In the genomic region with DNA sequence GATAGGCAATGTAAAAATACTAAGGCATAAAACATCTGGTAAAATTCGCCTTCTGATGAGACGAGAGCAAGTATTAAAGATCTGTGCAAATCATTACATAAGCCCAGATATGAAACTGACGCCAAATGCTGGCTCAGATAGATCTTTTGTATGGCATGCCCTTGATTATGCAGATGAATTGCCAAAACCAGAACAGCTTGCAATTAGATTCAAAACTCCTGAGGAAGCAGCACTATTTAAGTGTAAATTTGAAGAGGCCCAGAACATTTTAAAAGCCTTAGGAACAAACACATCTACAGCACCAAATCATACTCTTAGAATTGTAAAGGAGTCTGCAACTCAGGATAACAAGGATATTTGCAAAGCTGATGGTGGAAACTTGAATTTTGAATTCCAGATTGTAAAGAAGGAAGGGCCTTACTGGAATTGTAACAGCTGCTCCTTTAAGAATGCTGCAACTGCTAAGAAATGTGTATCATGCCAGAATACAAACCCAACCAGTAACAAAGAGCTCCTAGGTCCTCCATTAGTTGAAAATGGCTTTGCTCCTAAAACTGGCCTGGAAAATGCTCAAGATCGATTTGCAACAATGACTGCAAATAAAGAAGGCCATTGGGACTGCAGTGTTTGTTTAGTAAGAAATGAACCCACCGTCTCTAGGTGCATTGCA, we compare ENCODE assay signal across 23 mouse cellular contexts. TPM values are rescaled to one million over a fixed set of nuclear protein-coding genes. Genes with fewer than 3 reads are reported as not detected.
A peak's percentile ranks its signal among the peaks of the same experiment; 100 is the strongest.
DNase-seq lines count a peak whose midpoint lies in the region; ATAC-seq and TF ChIP-seq lines count a peak whose summit lies in the region.
"Had no signal": no experiment of that assay in that cellular context is flagged by ENCODE, and none has a peak within 500 bp of the region (broad histone marks: within the 10 kb centered on the region; RNA-seq: fewer than 3 reads in every experiment).

No protein-coding gene starts in this region.

- no peaks in the 10 kb centered on the region for H3K9me3 ChIP-seq in forebrain, embryonic 14.5 days (replicated peaks; ENCODE audit: control insufficient read depth, low read length)
- no peaks in the 10 kb centered on the region for H3K9me3 ChIP-seq in forebrain, embryonic 12.5 days
- no peaks in the 10 kb centered on the region for H3K9me3 ChIP-seq in heart, embryonic 11.5 days (replicated peaks; ENCODE audit: control insufficient read depth, low read length)
- H3K9me3 ChIP-seq: G1E; heart, embryonic 10.5 days; hindbrain, embryonic 12.5 days; limb, embryonic 15.5 days; midbrain, embryonic 13.5 days; neural tube, embryonic 12.5 days had no signal

- H3K27ac ChIP-seq in forebrain, embryonic 14.5 days (ENCODE audit: low read depth, low read length), result peak overlapping the region; percentile 59
- no peak overlapping the region; the same call in 1 of the 2 replicates for H3K27ac ChIP-seq in forebrain, embryonic 12.5 days
- peak overlapping the region; percentile 63 for H3K27ac ChIP-seq in left cerebral cortex, adult 2 months
- H3K27ac ChIP-seq in heart, embryonic 11.5 days (ENCODE audit: low read depth, low read length), result no peak overlapping the region
- H3K27ac ChIP-seq: heart, embryonic 10.5 days; hindbrain, embryonic 12.5 days; limb, embryonic 15.5 days; midbrain, embryonic 13.5 days; neural tube, embryonic 12.5 days had no signal

- peak; percentile 70 for DNase-seq in forebrain, embryonic 14.5 days (ENCODE audit: low spot score)
- no peak for DNase-seq in left cerebral cortex, adult 2 months (ENCODE audit: extremely low spot score in 1 of 2, low spot score in 2 of 2)
- DNase-seq in left cerebral cortex, postnatal 36 days (ENCODE audit: low spot score in 2 of 2), result no peak
- peak; percentile 30 for DNase-seq in brain, embryonic 18.5 days (ENCODE audit: low read depth, low spot score)
- peak; percentile 71 for DNase-seq in layer of hippocampus, adult 9-11 months
- DNase-seq: adrenal gland, postnatal 10 days; cerebellum, adult 8-10 months; gastrocnemius, postnatal 36 days; heart, postnatal 10 days; kidney, adult 8-10 months; kidney, postnatal 14 days; liver, postnatal 0 days; lung, postnatal 10 days had no signal

- no peak for TF ChIP-seq CTCF in left cerebral cortex, adult 2 months (IDR thresholded peaks at IDR 0.05)

- peaks cover 59% of the 10 kb centered on the region for H3K36me3 ChIP-seq in forebrain, embryonic 14.5 days (ENCODE audit: control insufficient read depth, insufficient read depth, low read length)
- H3K36me3 ChIP-seq in forebrain, embryonic 12.5 days (replicated peaks), result peaks cover 59% of the 10 kb centered on the region
- H3K36me3 ChIP-seq in heart, embryonic 11.5 days (ENCODE audit: control insufficient read depth, insufficient read depth, low read length), result peaks cover 24% of the 10 kb centered on the region

- no peak overlapping the region for H3K4me2 ChIP-seq in forebrain, embryonic 14.5 days (ENCODE audit: low read length)
- no peak overlapping the region for H3K4me2 ChIP-seq in forebrain, embryonic 12.5 days
- no peak overlapping the region for H3K4me2 ChIP-seq in heart, embryonic 11.5 days
- H3K4me2 ChIP-seq: hindbrain, embryonic 12.5 days; limb, embryonic 15.5 days; midbrain, embryonic 13.5 days; neural tube, embryonic 12.5 days had no signal

- 70% methylated on average over 5 of the region's 5 CpGs for WGBS in forebrain, embryonic 14.5 days
- 86% methylated on average over 5 of the region's 5 CpGs for WGBS in forebrain, embryonic 12.5 days
- WGBS in heart, embryonic 11.5 days (ENCODE audit: insufficient replicate concordance), result 92% methylated on average over 5 of the region's 5 CpGs

- no peak overlapping the region for H3K9ac ChIP-seq in forebrain, embryonic 14.5 days (ENCODE audit: low read length)
- H3K9ac ChIP-seq in forebrain, embryonic 12.5 days, result no peak overlapping the region
- H3K9ac ChIP-seq in heart, embryonic 11.5 days (ENCODE audit: low read depth, low read length), result no peak overlapping the region
- H3K9ac ChIP-seq: hindbrain, embryonic 12.5 days; limb, embryonic 15.5 days; liver, postnatal 0 days; midbrain, embryonic 13.5 days; neural tube, embryonic 12.5 days had no signal

- intact Hi-C loops in left cerebral cortex, adult 2 months (cut with DNase I), result loop anchor here (5.0 to 10.0 kb wide), 2 partner anchors 95 to 952 kb away; no protein-coding TSS in a partner anchor
- intact Hi-C loops in left cerebral cortex, postnatal 36 days (cut with DNase I), result no loop called here

- 0 out of 2 replicates have a peak, but pooled peaks have one; percentile 40 for ATAC-seq in forebrain, embryonic 14.5 days
- ATAC-seq in forebrain, embryonic 12.5 days (ENCODE audit: low FRiP score), result no peak
- no peak for ATAC-seq in heart, embryonic 11.5 days (replicated peaks; ENCODE audit: insufficient number of reproducible peaks, low FRiP score, low TSS enrichment)
- no peak for ATAC-seq in granulocyte monocyte progenitor cell, adult 5-6 weeks (replicated peaks; ENCODE audit: poor library complexity, severe bottlenecking)
- ATAC-seq: activated CD4-positive, CD25-positive, alpha-beta regulatory T cell, adult 4 months; liver, postnatal 0 days; midbrain, embryonic 13.5 days had no signal

- no peaks in the 10 kb centered on the region; the same call in 1 of the 2 replicates for H3K4me1 ChIP-seq in forebrain, embryonic 14.5 days (ENCODE audit: control insufficient read depth, insufficient read depth, low read length)
- no peaks in the 10 kb centered on the region for H3K4me1 ChIP-seq in forebrain, embryonic 12.5 days
- no peaks in the 10 kb centered on the region for H3K4me1 ChIP-seq in heart, embryonic 11.5 days (ENCODE audit: control insufficient read depth, insufficient read depth, low read length)
- H3K4me1 ChIP-seq: heart, embryonic 10.5 days; hindbrain, embryonic 12.5 days; limb, embryonic 15.5 days; midbrain, embryonic 13.5 days; neural tube, embryonic 12.5 days had no signal

- no peak overlapping the region for H3K4me3 ChIP-seq in forebrain, embryonic 14.5 days (ENCODE audit: low read depth, low read length)
- no peak overlapping the region for H3K4me3 ChIP-seq in forebrain, embryonic 12.5 days (replicated peaks)
- no peak overlapping the region for H3K4me3 ChIP-seq in left cerebral cortex, adult 2 months
- H3K4me3 ChIP-seq in heart, embryonic 11.5 days (ENCODE audit: low read depth, low read length), result no peak overlapping the region
- H3K4me3 ChIP-seq: heart, embryonic 10.5 days; hindbrain, embryonic 12.5 days; limb, embryonic 15.5 days; midbrain, embryonic 13.5 days; neural tube, embryonic 12.5 days had no signal

- no peaks in the 10 kb centered on the region for H3K27me3 ChIP-seq in forebrain, embryonic 14.5 days (replicated peaks; ENCODE audit: control insufficient read depth, insufficient read depth, low read length)
- H3K27me3 ChIP-seq in forebrain, embryonic 12.5 days, result no peaks in the 10 kb centered on the region
- no peaks in the 10 kb centered on the region for H3K27me3 ChIP-seq in heart, embryonic 11.5 days (ENCODE audit: control insufficient read depth, insufficient read depth, low read length)
- H3K27me3 ChIP-seq: hindbrain, embryonic 12.5 days; limb, embryonic 15.5 days; midbrain, embryonic 13.5 days; neural tube, embryonic 12.5 days had no signal

RNA-seq across cellular contexts. Expression of a gene that starts 20.5 kb away (rescaled TPM):
- polyA plus RNA-seq in forebrain, embryonic 14.5 days (2014; fragmentation: Nextera tagmentation; extraction: Ambion mirVana), result 6.0 and 7.7 TPM in 2 replicates
- 16.1 and 17.0 TPM in 2 replicates for polyA plus RNA-seq in forebrain, embryonic 12.5 days (2016; fragmentation: Nextera tagmentation; extraction: Ambion mirVana)
- 1 to 10 TPM; 4.4 to 5.5 TPM for total RNA-seq in left cerebral cortex, adult 2 months (2021)
- total RNA-seq in left cerebral cortex, postnatal 36 days (2021), result 1 to 10 TPM; 3.8 to 4.3 TPM
- 4.9 and 7.4 TPM in 2 replicates for polyA plus RNA-seq in heart, embryonic 11.5 days (2014; fragmentation: Nextera tagmentation; extraction: Ambion mirVana)
- total RNA-seq in granulocyte monocyte progenitor cell, adult 5-6 weeks (2014; fragmentation: Nextera tagmentation), result 6.3 and 7.9 TPM in 2 replicates
- 5.8 and 6.0 TPM in 2 replicates for total RNA-seq in granulocyte monocyte progenitor cell, adult 5-6 weeks (2017)

RNA-seq across cellular contexts. Expression of a gene that starts 30.5 kb away (rescaled TPM):
- 24.2 and 33.4 TPM in 2 replicates for polyA plus RNA-seq in forebrain, embryonic 14.5 days (2014; fragmentation: Nextera tagmentation; extraction: Ambion mirVana)
- 33.5 and 33.6 TPM in 2 replicates for polyA plus RNA-seq in forebrain, embryonic 12.5 days (2016; fragmentation: Nextera tagmentation; extraction: Ambion mirVana)
- 10 to 100 TPM; 92.3 to 96.3 TPM for total RNA-seq in left cerebral cortex, adult 2 months (2021)
- total RNA-seq in left cerebral cortex, postnatal 36 days (2021), result 10 to 100 TPM; 75.6 to 96.8 TPM
- 21.9 and 35.5 TPM in 2 replicates for polyA plus RNA-seq in heart, embryonic 11.5 days (2014; fragmentation: Nextera tagmentation; extraction: Ambion mirVana)
- total RNA-seq in granulocyte monocyte progenitor cell, adult 5-6 weeks (2014; fragmentation: Nextera tagmentation), result 96.7 and 115 TPM in 2 replicates
- total RNA-seq in granulocyte monocyte progenitor cell, adult 5-6 weeks (2017), result 206 and 245 TPM in 2 replicates

Comparison
In these comparisons a context has a peak if more than half of its experiments do, and no peak if none do; other contexts are left out.
1. H3K27ac ChIP-seq: peak in forebrain, embryonic 14.5 days (single experiment) and left cerebral cortex, adult 2 months (single experiment); none in forebrain, embryonic 12.5 days (single experiment) and heart, embryonic 11.5 days (single experiment).
2. DNase-seq: peak in forebrain, embryonic 14.5 days (single experiment), brain, embryonic 18.5 days (single experiment) and layer of hippocampus, adult 9-11 months (single experiment); none in left cerebral cortex, adult 2 months (0 of 2) and left cerebral cortex, postnatal 36 days (0 of 2).